Mouse (Mus musculus): Measurements from ENCODE around the gene Smurf1. TPM values are rescaled to one million over a fixed set of nuclear protein-coding genes. Genes with fewer than 3 reads are reported as not detected.

The Smurf1 gene
- 10 to 100 TPM; 20.6 to 23.4 TPM for total RNA-seq (2021)
- long read RNA-seq, experiment 1, full-length matches to known transcripts = 3 of 14 reads
- long read RNA-seq, experiment 1, partial matches to known transcripts = 2 of 14 reads
- long read RNA-seq, experiment 1, other reads (novel, unspliced or antisense) = 9 of 14 reads
- long read RNA-seq, experiment 2, full-length matches to known transcripts = 9 of 16 reads
- long read RNA-seq, experiment 2, partial matches to known transcripts = 6 of 16 reads
- long read RNA-seq, experiment 2, other reads (novel, unspliced or antisense) = 1 of 16 reads

GRCm38 (mm10) chr5:144965639-144966351 is at the start of gene Smurf1:
TSS of gene Smurf1 (minus strand) at chr5:144965847.
- peak; percentile 91 for DNase-seq

GRCm38 (mm10) chr5:145014278-145014677 is 48.6 kb upstream of the Smurf1 start:
- DNase-seq = no peak

DNA sequence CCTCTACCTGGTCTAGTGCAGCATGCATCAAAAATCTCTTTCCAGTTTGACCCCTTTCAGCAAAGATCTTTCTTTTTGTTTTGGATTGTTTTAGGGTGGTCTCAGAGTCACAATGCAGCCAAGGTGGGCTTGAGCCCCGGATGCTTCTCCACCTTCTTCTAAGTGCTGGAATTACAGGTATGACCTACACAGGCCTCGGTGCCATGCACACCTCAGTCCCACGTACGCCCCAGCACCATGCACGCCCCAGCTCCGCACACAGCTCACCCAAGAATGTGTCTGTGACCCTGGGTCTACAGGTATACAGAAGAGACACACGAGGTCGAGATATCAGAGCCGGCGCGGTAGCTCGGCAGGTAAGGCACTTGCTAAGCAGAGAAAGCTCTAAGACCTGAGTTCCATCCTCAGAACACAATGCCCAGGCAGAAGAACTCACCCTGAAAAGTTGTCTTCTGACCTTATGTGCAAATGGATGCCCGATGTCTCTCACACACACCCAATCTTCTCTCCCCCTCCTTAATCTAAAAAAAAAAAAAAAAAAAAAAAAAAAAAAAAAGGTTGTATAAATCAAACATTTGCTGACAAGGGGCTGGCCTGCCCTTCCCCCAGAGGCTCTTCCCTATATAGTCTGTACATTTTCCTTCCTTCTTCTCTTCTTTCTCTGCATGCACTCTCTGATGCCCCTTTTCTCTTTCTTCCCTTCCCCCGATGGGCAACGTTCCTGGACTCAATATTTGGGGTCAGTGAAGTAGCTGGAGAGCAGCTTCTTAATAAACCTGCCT is 43.4 kb upstream of the Smurf1 start:
- no peak for DNase-seq

GRCm38 (mm10) chr5:145005596-145005995 is 39.9 kb upstream of the Smurf1 start:
- DNase-seq = peak; percentile 46

GRCm38 (mm10) chr5:145004495-145004894 is 38.8 kb upstream of the Smurf1 start:
- no peak for DNase-seq

GRCm38 (mm10) chr5:145003362-145003761 is 37.7 kb upstream of the Smurf1 start:
- no peak for DNase-seq

GRCm38 (mm10) chr5:144998491-144998890 is 32.8 kb upstream of the Smurf1 start:
- no peak for DNase-seq

DNA sequence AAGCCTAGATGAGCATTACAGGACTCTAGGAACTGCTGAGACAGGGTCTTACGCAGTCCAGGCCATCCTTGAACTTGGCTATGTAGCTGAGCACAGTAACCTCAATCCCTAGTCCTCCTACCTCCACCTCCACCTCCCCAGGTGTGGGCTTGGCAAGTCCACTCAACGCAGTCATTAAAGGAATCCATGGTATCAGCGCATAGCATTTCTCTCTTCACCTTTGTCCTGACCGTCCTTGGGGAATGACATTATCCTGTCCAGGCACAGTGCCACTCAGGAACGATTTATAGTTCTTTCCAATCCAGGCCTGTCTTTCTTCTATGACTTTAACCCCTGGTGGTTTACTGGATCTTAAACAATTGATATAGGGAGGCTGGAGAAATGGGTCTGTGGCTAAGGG is 24.8 kb upstream of the Smurf1 start:
- DNase-seq = peak; percentile 16

DNA sequence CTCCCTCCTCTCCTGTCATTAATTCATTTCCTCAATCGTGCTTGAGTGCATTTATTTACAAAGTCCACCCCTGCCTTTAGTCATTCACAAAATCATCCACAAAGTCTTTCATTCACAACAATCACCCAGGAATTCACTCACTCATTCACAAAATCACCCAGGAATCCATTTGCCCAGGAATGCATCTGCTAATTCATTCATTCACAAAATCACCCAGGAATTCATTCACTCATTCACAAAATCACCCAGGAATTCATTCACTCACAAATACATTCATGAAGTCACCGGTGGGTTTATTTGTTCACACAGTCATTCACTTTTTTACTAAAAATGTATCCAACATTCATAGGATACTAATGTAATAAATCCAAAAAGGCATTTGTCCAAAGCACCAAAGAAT is 24.4 kb upstream of the Smurf1 start:
- DNase-seq = no peak

GRCm38 (mm10) chr5:144989061-144989405 is 23.4 kb upstream of the Smurf1 start:
- no peak for DNase-seq

- peak; percentile 47 for DNase-seq
These were observed 22.9 kb upstream of the Smurf1 start for GRCm38 (mm10) chr5:144988340-144989060.

GRCm38 (mm10) chr5:144987561-144987960 is 21.9 kb upstream of the Smurf1 start:
- DNase-seq = no peak

DNA sequence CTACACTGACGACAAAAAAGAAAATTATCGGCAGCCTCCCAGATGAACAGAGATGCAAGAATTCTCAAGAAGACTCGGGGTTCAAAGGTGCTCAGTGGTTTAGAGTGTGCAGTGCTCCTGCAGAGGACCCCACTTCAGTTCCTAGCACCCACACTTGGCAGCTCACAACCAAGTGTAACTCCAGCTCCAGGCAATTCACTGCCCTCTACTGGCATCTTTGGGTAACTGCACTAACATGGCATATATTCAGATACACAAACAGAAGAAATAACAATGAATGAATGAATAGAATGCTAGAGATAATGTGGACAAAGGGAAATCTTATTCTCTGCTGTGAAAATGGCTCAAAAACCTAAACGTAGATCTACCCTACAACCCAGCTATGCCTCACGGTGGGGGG is 19.2 kb upstream of the Smurf1 start:
- DNase-seq = no peak

- no peak for DNase-seq
These were observed 17.6 kb upstream of the Smurf1 start for GRCm38 (mm10) chr5:144983227-144983626.

DNA sequence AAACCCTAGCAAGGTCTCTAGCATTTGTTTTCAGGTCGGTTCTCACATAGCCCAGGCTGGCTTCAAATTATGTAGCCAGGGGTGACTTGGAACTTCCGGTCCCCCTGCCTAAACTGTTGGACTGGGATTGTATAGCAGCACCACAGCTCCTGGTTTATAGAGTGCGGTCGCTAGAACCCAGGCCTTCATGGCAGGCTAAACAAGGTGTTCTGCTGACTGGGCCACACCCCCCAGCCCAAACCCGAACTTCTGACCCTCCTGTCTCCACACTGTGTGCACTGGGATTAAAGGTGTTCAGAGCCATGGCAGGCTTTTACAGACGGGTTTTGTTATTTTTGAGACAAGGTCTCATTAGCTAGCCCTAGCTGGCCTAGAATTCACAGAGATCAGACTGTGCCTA is 13.5 kb upstream of the Smurf1 start:
- DNase-seq = no peak

DNA sequence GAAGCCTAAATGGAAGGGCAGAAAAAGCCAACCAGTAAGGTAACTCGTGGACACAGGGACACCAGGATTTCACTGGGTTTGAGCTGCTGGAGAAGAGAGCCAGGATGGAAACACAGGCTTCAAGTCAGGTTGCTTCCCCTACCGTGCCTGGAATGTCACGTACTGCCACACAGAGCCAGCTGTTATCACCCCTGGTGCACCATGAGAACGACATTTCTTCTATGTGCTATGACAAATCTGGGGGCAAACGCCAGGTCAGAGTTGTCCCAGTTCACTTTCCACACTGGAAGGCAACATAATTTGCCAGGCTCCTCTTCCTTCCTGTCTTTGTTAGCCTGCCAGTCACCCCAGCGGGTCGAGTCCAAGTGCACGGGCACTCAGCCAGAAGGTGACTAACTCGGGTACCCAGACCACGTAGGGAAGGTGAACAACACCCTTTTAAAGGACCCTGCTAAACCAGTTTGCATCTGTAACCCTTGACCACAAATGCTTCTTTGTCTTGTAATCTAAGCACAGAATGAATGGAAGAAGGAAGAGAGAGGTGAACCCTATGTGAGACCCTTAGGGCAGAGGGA is 13.0 kb upstream of the Smurf1 start:
- DNase-seq = peak; percentile 69

DNA sequence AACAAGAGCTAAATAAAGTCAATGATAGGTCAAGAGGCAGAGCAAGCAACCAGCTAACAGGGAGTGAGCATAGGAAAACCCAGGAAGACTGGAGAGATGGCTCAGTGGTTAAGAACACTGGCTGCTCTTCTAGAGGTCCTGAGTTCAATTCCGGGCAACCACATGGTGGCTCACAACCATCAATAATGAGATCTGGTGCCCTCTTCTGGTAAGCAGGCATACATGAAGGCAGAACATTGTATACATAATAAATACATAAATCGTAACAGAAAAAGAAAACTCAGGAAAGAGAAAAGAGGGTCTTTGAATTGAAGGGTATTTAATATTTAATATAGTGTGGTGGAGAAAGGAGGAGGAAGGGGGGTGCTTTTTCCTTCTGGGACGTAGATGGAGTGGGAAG is 5.6 kb upstream of the Smurf1 start:
- no peak for DNase-seq

DNA sequence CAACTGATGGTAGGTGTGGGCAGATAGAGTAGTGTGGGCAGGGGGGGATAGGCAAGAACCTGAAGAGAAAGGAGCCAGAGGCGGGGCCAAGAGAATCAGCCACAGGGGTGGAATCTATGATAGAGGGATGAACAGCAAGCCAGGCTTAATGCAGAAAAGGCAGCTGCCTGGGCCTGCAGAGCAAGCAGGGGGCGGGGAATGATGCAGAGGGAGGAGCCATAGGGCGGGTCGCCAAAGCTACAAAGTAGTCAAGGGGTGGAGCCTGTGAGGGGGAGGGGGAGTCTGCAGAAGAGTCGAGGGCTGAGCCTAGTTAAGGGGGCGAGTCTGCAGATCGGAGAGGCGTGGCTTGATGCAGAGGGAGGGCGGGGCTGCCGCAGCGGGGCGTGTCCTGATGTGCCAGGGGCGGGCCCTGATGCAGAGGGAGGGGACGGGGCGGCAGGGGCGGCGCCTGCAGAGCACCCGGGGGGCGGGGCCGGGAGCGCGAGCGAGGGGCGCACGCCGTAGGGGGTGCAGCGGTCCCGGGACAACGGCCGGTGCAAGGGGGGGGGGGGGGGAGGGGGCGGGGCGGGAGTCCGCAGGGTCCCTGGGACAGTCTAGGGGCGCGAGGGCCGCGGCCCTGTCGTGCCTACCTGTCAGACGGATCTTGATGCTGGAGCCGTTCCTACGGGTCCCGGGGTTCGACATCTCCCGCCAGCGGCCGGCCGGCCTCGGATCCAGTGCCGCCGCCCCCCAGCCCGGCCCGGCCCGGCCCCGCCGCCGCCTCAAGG is 592 bp downstream of the Smurf1 start:
- DNase-seq = peak; percentile 92

DNA sequence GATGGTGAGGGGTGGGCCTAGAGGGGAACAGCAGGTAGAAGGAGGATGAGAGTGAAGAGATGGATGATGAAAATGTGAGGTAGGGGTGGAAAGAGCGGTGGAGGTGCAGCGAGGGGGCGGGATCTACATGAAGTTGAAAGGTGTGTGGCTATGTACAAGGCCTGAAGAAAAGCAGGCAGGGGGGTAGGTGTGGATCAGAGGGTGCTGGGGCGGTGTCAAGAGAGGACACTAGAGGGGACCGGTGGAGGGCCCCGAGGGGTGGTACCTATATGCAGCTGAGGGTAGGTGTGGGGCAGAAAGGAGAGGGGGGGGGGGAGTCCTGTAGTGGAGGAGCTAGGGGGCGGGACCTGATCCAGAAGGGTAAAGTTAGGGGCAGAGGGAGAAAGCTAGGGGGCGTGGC is 1.2 kb downstream of the Smurf1 start:
- no peak for DNase-seq

DNA sequence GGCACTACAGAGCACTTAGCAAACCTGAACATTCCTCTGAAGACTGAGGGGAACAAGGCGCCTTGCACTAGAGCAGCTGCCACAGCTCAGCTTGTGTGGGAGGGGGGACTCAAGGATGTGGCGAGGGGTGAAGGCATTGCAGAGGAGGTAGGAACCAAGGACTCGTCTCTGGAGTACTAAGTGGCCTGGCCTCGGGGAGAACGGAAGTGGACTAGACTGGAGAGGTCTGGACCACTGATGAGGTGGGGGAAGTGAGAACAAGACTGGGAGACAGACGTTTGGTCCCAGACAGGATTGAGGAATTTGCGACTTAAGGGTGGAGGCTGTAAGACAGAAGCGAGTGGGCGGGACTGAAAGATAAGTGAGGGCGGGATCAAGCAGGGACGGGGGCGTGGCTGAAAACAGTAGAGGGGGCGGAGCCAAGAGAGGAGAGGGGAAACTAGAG is 1.8 kb downstream of the Smurf1 start:
- peak; percentile 56 for DNase-seq

- peak; percentile 31 for DNase-seq
These were observed 2.2 kb downstream of the Smurf1 start for GRCm38 (mm10) chr5:144963401-144963800.
